Mouse (Mus musculus): Measurements from ENCODE around the gene Vtn.
"Not testable (repeated sequence)": the region's sequence is repeated elsewhere in the genome, so short reads cannot be mapped to it uniquely, and the experiment has no call there.

Gene Vtn

GRCm38 (mm10) chr11:78531515-78531914 lies 32.6 kb downstream of the Vtn start:
- DNase-seq (ENCODE audit: low spot score in 2 of 2) = not testable (repeated sequence)

- no peak for DNase-seq (ENCODE audit: low spot score in 2 of 2)
Observed at GRCm38 (mm10) chr11:78534516-78534915, 35.6 kb downstream of the Vtn start.

DNA sequence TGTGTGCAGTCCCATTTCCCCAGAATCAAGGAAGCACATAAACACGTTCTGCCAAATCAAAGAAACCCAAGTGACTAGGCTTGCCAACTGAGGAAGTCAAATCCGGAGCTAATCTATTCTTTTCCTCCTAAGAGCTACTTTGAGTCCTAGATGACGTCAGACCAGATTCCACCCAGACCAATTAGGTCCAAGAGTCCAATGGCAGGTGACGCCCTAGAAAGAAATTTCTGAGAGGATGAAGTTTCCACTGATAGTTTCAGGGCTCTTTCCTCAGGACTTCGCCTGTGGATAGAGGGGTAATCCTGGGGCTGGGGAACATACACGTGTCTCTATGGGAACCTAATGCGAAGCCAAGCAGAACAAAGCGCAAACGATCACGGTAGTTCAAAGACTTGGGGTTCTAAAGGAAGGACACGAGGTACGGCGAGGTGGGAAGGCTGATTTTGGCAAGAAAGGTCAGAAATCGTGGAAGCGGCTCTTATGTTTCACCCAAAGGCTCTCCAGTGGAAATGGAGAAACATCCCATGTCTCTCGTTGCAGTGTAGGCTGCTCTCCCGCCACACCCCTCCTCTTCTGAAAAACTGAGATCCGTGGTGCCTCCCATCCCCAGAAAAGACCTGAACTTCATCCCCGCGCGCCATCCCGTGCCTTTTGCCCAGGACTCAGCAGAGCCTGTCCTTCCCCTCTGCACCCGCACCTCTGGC lies 36.6 kb downstream of the Vtn start:
- no peak for DNase-seq (ENCODE audit: low spot score in 2 of 2)

DNA sequence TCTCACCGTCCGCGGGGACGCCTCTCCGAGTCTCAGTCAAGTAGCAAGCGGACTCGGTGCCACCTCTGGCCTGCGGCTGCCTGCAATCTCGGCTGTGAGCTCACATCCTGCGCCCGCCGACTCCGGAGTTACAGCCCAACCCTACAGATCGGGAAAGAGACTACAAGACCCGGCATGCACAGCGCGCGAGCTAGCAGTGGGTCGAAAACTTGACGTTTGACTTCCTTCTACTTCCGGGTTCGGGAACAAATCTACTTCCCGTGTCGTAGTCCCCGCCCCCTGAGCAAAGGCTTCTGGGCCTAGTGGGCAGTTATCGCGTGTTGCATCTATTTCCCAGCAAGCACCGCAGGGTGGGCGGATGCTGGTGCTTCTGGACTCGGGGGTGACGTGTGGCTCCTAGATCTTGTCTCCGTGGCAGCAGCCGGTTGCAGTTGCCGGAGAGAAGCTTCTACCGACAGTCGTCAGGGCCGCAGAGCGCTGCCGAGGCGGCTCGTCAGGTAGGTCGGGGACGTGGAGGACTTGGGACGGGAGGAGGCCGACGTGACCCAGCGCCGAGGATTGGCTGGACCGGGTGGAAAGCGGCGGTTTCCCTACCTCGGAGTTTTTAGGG lies 37.3 kb downstream of the Vtn start, which contains the start of the genes Tnfaip1 and Ift20:
Gene Tnfaip1, minus strand, starts transcription at position 253 of the 610 bp plus-strand sequence.
Gene Ift20, plus strand, starts transcription at position 282 of the 610 bp plus-strand sequence.
- peak; percentile 91 to 94 for DNase-seq (ENCODE audit: low spot score in 2 of 2)

DNA sequence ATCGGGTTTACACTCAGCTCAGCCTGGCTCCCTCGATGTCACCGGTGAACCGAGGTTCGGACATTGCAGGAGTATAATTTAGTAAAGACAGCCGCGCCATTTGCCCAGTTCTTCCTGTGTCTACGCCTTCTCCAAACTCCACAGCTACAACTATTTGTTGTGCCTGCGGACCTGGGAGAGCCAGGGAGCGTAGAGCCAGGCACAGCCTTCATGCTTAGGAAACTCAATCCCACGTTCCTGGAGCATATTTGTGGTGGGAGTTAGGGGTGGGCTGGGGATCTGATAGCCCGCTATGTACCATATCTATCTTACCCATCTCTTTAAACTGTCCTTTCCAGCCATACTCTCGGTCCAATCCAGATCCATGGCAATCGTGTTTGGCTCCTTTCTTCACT lies 37.8 kb downstream of the Vtn start:
- DNase-seq (ENCODE audit: low spot score in 2 of 2) = no peak

DNA sequence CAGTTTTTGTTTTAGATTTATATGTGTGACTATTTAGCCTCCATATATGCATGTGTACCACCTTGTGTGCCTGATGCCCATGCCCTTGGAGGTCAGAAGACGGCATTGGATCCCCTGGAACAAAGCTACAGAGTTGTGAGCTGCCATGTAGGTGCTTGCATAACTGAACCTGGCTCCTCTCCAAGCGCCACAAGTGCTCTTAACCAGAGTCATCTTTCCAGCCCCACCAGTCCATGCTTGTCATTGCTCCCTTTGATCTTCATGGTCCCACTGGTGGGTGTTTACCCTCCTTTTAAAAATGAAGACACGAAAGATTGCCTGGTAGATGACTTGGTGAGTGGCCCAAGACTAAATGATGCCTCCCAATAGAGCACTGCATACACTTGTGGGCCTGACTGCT lies 41.5 kb downstream of the Vtn start:
- no peak for DNase-seq (ENCODE audit: low spot score in 2 of 2)

GRCm38 (mm10) chr11:78544449-78545111 lies 45.7 kb downstream of the Vtn start:
- DNase-seq (ENCODE audit: low spot score in 2 of 2) = no peak

GRCm38 (mm10) chr11:78545181-78545580 lies 46.3 kb downstream of the Vtn start:
- no peak for DNase-seq (ENCODE audit: low spot score in 2 of 2)

- no peak for DNase-seq (ENCODE audit: low spot score in 2 of 2)
Observed at GRCm38 (mm10) chr11:78547718-78548460, 49.0 kb downstream of the Vtn start.

DNA sequence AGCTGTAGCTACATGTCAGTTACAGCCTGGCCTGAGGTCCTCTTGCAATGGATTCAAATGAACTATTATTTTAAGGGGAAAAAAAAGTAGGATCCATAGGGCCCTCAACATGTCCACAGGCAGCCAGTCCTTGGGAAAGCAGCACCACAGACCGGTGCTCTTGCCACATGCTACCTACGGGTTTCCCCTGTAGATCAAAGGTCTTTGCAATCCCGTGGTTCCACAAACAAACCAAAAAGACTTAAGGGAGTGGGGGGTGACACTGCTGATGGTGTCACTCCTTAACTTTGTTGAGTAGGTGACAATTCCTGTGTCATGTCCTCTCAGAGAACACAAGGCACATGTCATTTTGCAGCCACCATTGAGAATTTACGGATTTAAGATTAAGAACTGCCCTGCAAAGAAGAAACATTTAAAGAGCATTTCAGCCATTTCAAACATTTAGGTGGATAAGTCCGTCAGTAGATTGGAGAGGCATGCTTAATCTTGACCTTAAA lies 50.6 kb downstream of the Vtn start:
- DNase-seq (ENCODE audit: low spot score in 2 of 2) = no peak

DNA sequence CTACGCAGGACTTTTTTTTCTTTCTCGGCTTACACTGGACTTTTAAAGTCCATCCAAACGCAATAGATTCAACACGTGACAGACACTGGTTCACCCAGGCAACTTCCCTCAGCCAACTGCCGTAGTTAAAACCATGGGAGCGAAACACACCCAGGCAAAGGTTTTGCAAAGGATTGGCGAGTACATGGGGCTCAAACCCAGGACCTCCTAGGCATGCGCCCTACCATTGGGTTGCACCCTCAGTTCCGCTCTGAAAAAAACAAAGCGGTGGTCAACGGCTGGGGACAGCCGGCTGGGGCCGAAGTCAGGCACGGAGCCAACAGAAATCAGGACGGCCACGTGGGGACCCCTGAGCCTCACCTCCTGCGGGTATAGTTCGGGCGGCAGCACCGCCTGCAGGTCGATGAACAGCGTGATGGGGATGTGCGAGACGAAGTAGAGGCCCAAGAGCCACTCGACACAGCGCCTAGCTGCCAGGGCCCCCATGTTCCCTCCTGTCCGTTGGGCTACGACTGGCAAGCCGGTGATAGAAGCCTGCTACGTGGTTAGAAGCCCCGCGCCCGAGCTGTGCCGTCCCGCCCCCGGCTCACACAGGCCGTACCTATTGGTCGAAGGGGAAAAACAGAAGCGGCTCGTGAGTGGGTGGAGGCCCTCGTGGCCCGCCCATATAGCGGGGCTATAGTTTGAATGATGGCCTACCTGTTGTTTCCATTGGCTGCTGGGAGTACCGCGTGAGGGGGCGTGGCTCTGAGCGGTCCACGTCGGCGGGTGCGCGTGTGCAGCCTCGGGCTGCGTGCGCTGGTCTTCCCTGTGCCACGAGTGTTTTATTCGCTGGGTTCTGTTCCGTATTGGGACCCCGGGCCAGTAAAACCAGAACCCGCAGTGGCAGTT lies 51.5 kb downstream of the Vtn start, which contains the start of gene Tmem97:
Gene Tmem97, minus strand, starts transcription at position 610 of the 891 bp plus-strand sequence.
- DNase-seq (ENCODE audit: low spot score in 2 of 2) = peak; percentile 85 to 92

DNA sequence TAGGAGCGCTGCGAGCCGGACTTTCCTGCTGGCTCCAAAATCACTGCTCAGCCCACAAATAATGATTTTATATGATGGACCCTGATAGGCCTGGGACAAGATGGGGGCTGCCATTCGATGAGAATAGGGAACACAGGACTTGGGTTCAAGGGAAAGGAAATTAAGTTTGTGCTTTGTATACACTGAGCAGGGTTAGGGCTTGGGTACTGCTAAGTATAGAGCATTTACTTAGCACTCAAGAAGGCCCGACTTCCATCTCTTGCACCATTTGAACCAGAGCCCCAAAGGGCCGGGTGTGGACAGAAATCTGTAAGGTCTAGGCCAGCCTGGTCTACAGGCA lies 52.1 kb downstream of the Vtn start:
- no peak for DNase-seq (ENCODE audit: low spot score in 2 of 2)

Measured in cerebellum, postnatal 4 days (tissue).